Mouse (Mus musculus) Patski (cell line): ENCODE results near the gene Olfr146. TPM values are rescaled to one million over a fixed set of nuclear protein-coding genes. Genes with fewer than 3 reads are reported as not detected.

Experiments
- ATAC-seq: fragments of 100-300 bp; one replicate; pipeline ENCODE4 v1.8.0; 2021
- CTCF ChIA-PET: fragments of 350-600 bp; sonication (Branson Sonifier 250); formaldehyde crosslinking; loops from one replicate; lab custom pipeline; 2022; ENCODE audit warnings: inconsistent platforms; lab: Charles Lee
- POLR2A ChIA-PET: fragments of 350-600 bp; sonication (Branson Sonifier 250); formaldehyde crosslinking; loops from one replicate; lab custom pipeline; 2022; ENCODE audit warnings: antibody characterized with exemption, inconsistent platforms; lab: Charles Lee
- DNase-seq: peaks from one replicate; pipeline ENCODE4 v3.0.0-alpha.2; 2011; ENCODE audit warnings: low read depth, low spot score
- H3K27me3 ChIP-seq: fragments of 371-371 bp; one replicate; pipeline ENCODE4 v1.5.1; 2021
- CTCF ChIP-seq: fragments of 100-300 bp; IDR thresholded peaks from one replicate; pipeline ENCODE4 v1.5.1; 2021
- in situ Hi-C: fragments of 300-500 bp; cut with MboI; formaldehyde crosslinking; loops from 3 replicates; pipeline ENCODE4 v1.11.1; 2018; ENCODE audit warnings: low pct_unique_long_range_greater_than_20kb, mixed read lengths
- polyA plus RNA-seq: library from polyadenylated mRNA; unstranded; gene quantifications from one replicate; pipeline ENCODE4 v1.2.3, GENCODE M21; 2021

The Olfr146 gene
- polyA plus RNA-seq = not detected

DNA sequence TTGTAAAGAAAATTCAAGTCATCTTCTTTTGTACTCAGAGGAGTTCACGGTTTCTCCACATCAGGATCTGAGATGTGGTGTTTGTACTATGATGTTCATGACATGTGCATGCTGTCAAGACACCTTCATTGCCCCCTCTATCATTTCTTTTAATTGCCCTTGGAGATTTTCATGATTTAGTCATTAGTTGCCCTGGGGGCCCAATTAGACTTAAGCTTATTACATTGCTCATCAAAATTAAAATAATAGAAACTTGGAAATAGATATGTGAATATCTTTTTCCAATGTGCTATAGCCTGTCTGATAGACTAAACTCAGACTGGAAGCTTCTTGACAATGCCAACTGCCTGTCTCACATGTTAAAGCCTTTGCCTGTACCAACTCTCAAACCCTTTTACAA, at the start of gene Olfr146:
Gene Olfr146, minus strand, starts transcription at position 101 of the 400 bp plus-strand sequence.
- no peaks in the 10 kb centered on the region for H3K27me3 ChIP-seq
- ChIA-PET POLR2A (no interaction called here), CTCF (no interaction called here)
- in situ Hi-C loops = no loop called here
- no peak for DNase-seq
- ATAC-seq = no peak
- TF ChIP-seq CTCF = no peak

DNA sequence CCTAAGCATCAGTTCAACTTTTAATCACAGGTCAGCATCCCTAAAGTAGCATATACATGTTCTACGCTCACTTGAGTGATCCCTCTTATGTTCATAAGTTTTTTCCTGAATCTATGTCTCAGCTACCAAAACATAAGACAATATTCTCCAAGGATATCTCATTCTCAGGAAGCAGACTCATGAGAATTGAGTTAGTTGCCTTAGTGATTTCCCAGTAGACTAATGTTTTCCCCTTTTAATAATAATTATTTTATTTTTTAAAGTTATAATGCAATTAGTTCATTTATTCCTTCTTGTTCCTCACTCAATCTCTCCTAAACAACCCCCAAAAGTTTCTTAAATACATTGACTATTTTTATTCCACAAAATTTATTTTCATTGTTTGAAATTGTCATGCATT, 41.7 kb upstream of the Olfr146 start, which contains the start of gene Olfr937:
Gene Olfr937, minus strand, starts transcription at position 101 of the 400 bp plus-strand sequence.
- ChIA-PET CTCF (no interaction called here), POLR2A (no interaction called here)
- DNase-seq = no peak
- in situ Hi-C loops = no loop called here
- no peaks in the 10 kb centered on the region for H3K27me3 ChIP-seq
- no peak for ATAC-seq
- no peak for TF ChIP-seq CTCF

GRCm38 (mm10) chr9:38999583-38999982, 23.6 kb downstream of the Olfr146 start, which contains the start of gene Olfr935:
TSS of gene Olfr935 (minus strand) at chr9:38999683.
- in situ Hi-C loops = no loop called here
- POLR2A ChIA-PET = no interaction called here
- TF ChIP-seq CTCF = no peak
- DNase-seq (no peak), ATAC-seq (no peak)
- CTCF ChIA-PET = no interaction called here
- H3K27me3 ChIP-seq = no peaks in the 10 kb centered on the region

GRCm38 (mm10) chr9:38988215-38988614, 35.0 kb downstream of the Olfr146 start, which contains the start of gene Olfr934:
TSS of gene Olfr934 (minus strand) at chr9:38988315.
- ATAC-seq (no peak), DNase-seq (no peak)
- TF ChIP-seq CTCF = no peak
- H3K27me3 ChIP-seq = no peaks in the 10 kb centered on the region
- CTCF ChIA-PET = no interaction called here
- POLR2A ChIA-PET = no interaction called here
- in situ Hi-C loops = no loop called here

DNA sequence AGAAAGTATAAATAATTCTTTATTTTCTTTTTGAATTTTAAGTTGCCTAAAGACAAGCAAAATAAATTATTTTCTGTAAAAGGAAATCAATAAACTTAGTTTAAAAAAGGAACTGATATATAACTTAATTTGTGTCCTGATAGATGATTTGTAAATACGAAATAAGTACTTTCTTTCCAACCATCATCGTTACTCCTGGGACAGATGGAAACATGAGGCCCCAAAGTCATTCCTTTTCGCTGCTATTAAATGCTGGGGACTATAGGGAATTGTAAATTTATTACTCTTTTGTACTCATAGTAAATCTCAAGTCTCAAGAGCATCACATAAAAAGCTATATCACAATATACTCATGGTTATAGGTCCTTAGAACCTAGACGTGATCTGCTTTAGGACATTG, 51.2 kb downstream of the Olfr146 start, which contains the start of gene Olfr933:
Gene Olfr933, plus strand, starts transcription at position 301 of the 400 bp plus-strand sequence.
- in situ Hi-C loops = no loop called here
- ATAC-seq (no peak), DNase-seq (no peak)
- H3K27me3 ChIP-seq = no peaks in the 10 kb centered on the region
- ChIA-PET POLR2A (no interaction called here), CTCF (no interaction called here)
- TF ChIP-seq CTCF = no peak

Other genes with a start within 250 kb of the Olfr146 start
- gene Olfr922, start 208.8 kb downstream of the Olfr146 start, polyA plus RNA-seq = not detected
- not detected for gene Olfr923, start 196.8 kb downstream of the Olfr146 start, polyA plus RNA-seq
- gene Olfr924, start 178.9 kb downstream of the Olfr146 start, polyA plus RNA-seq = not detected
- gene Olfr26, start 168.3 kb downstream of the Olfr146 start, polyA plus RNA-seq = not detected
- not detected for gene Olfr926, start 146.3 kb downstream of the Olfr146 start, polyA plus RNA-seq
- not detected for gene Olfr930, start 93.6 kb downstream of the Olfr146 start, polyA plus RNA-seq
- not detected for gene Olfr933, start 51.1 kb downstream of the Olfr146 start, polyA plus RNA-seq
- not detected for gene Olfr934, start 35.1 kb downstream of the Olfr146 start, polyA plus RNA-seq
- not detected for gene Olfr935, start 23.7 kb downstream of the Olfr146 start, polyA plus RNA-seq
- not detected for gene Olfr937, start 41.6 kb upstream of the Olfr146 start, polyA plus RNA-seq
- not detected for gene Olfr938, start 55.5 kb upstream of the Olfr146 start, polyA plus RNA-seq
- not detected for gene Olfr27, start 104.8 kb upstream of the Olfr146 start, polyA plus RNA-seq
- gene Olfr943, start 142.9 kb upstream of the Olfr146 start, polyA plus RNA-seq = not detected
- not detected for gene Olfr944, start 178.5 kb upstream of the Olfr146 start, polyA plus RNA-seq
- gene Olfr1537, start 226.6 kb upstream of the Olfr146 start, polyA plus RNA-seq = not detected